Mouse (Mus musculus) erythroblast, embryonic 14.5 days (primary cell): ENCODE data around the gene Fam217b.

Experiments used
- GATA1 ChIP-seq: IDR thresholded peaks from 2 replicates; pipeline ENCODE4 v1.6.1; 2012; ENCODE audit warnings: low read length, inconsistent platforms, mixed read lengths
- TAL1 ChIP-seq: IDR thresholded peaks from 3 replicates; pipeline ENCODE4 v1.6.1; 2012; ENCODE audit warnings: low read length, inconsistent platforms, mixed read lengths

GRCm38 (mm10) chr2:178407053-178407815 lies 7.1 kb upstream of the Fam217b start, which contains the start of gene Sycp2:
- TF ChIP-seq TAL1 (no peak), GATA1 (no peak)
